Mouse (Mus musculus) forebrain, embryonic 14.5 days (tissue): ENCODE results near the gene Xlr5a. TPM values are rescaled to one million over a fixed set of nuclear protein-coding genes. Genes with fewer than 3 reads are reported as not detected.
"Not testable (repeated sequence)": the region's sequence is repeated elsewhere in the genome, so short reads cannot be mapped to it uniquely, and the experiment has no call there.

Experiments
- ATAC-seq: fragments of 200-750 bp; cut with Nextera tagmentation; 2 replicates; pipeline ENCODE4 v1.8.0; 2017; ENCODE audit warnings: mild to moderate bottlenecking, moderate library complexity
- DNase-seq: peaks from one replicate; pipeline ENCODE4 v3.0.0-alpha.2; 2015; ENCODE audit warnings: low spot score
- H3K27ac ChIP-seq: fragments of 300-500 bp; sonication (generic); 2 replicates; pipeline ENCODE4 v1.5.1; 2014; ENCODE audit warnings: low read depth, mild to moderate bottlenecking, control low read depth, low read length, moderate library complexity
- H3K27me3 ChIP-seq: fragments of 300-500 bp; sonication (generic); replicated peaks from 2 replicates; pipeline ENCODE4 v1.6.1; 2014; ENCODE audit warnings: low read length, control low read depth, mixed read lengths; ENCODE audit not compliant: control insufficient read depth, insufficient read depth
- H3K36me3 ChIP-seq: fragments of 300-500 bp; sonication (generic); 2 replicates; pipeline ENCODE4 v1.6.1; 2014; ENCODE audit warnings: low read length, control low read depth; ENCODE audit not compliant: control insufficient read depth, insufficient read depth
- H3K4me1 ChIP-seq: fragments of 300-500 bp; sonication (generic); 2 replicates; pipeline ENCODE4 v1.6.1; 2014; ENCODE audit warnings: antibody characterized with exemption, low read length, control low read depth; ENCODE audit not compliant: control insufficient read depth, insufficient read depth
- H3K4me2 ChIP-seq: fragments of 300-500 bp; sonication (generic); 2 replicates; pipeline ENCODE4 v1.6.1; 2014; ENCODE audit warnings: mild to moderate bottlenecking, control low read depth, low read length
- H3K4me3 ChIP-seq: fragments of 300-500 bp; sonication (generic); 2 replicates; pipeline ENCODE4 v1.5.1; 2014; ENCODE audit warnings: low read depth, low read length, control low read depth
- H3K9ac ChIP-seq: fragments of 300-500 bp; sonication (generic); 2 replicates; pipeline ENCODE4 v1.6.1; 2014; ENCODE audit warnings: mild to moderate bottlenecking, low read length, control low read depth, moderate library complexity
- H3K9me3 ChIP-seq: fragments of 300-500 bp; sonication (generic); replicated peaks from 2 replicates; pipeline ENCODE4 v1.6.1; 2016; ENCODE audit warnings: low read length, control low read depth, mixed read lengths; ENCODE audit not compliant: control insufficient read depth
- WGBS: fragments of 180-500 bp; shearing (Covaris S2); extraction: QIAGEN DNeasy Blood & Tissue Kit; methylation state at CpG from one replicate; pipeline ENCODE4 v1.1.7; 2014; 5-methylcytosine and 5-hydroxymethylcytosine counted together
- polyA plus RNA-seq: library from polyadenylated mRNA; unstranded; fragments of >200 nt; fragmentation: Nextera tagmentation; extraction: Ambion mirVana; gene quantifications from 2 replicates; pipeline ENCODE4 v1.2.1, GENCODE M21; 2014

The Xlr5a gene
- polyA plus RNA-seq, 1 experiment from 2014 or later, result not detected

DNA sequence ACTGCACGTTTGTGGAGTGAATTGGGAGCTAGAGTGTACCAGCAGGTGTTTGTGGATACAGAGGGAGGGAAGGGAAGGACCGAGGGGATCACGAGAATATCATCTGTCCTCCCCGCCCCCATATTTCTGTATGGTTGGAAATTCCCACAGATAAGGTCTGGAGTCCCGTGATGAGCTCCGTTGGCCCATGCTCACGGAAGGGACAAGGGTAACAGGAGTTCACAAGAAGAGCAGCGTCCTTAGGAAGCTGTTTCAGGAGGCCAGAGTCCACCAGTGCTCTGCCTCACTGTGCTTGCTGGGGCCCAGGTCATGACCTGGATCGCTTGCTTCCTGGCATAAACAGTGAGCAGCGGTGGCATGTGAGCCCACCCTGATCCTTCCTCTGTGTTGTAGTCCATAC is 3.0 kb upstream of the Xlr5a start:
- H3K9ac ChIP-seq, H3K4me1 ChIP-seq, H3K27me3 ChIP-seq, DNase-seq, ATAC-seq, H3K9me3 ChIP-seq, H3K4me2 ChIP-seq, H3K36me3 ChIP-seq, H3K27ac ChIP-seq, H3K4me3 ChIP-seq: not testable (repeated sequence)
- 89% methylated on average over 5 of the region's 10 CpGs for WGBS

DNA sequence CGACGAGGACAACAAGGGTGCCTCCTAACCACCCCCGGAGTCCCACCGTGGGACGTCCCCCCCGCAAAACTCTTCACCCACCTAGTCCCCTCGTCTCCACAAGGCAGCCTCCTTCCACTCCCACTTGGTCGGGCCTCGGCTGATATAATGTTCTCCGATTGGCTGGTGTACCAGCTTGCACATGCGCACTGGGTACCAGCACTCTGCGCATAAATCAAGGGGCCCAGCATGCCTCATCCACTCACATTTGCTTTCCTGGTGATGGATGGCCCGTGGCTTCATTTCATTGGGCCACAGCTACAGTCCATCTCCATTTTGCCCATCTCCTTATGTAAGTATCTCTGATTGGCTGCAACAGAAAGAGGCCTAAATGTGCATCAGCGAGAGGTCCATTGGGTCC is 27.5 kb downstream of the Xlr5a start, which contains the start of gene Xlr3c:
Xlr3c (minus strand) TSS at position 121 of the 400 bp plus-strand sequence.
- not testable (repeated sequence) for H3K4me1 ChIP-seq, H3K36me3 ChIP-seq, H3K27me3 ChIP-seq, H3K27ac ChIP-seq, DNase-seq, H3K4me3 ChIP-seq, H3K4me2 ChIP-seq, H3K9ac ChIP-seq, H3K9me3 ChIP-seq, ATAC-seq
- 89% methylated on average over 14 of the region's 14 CpGs for WGBS

DNA sequence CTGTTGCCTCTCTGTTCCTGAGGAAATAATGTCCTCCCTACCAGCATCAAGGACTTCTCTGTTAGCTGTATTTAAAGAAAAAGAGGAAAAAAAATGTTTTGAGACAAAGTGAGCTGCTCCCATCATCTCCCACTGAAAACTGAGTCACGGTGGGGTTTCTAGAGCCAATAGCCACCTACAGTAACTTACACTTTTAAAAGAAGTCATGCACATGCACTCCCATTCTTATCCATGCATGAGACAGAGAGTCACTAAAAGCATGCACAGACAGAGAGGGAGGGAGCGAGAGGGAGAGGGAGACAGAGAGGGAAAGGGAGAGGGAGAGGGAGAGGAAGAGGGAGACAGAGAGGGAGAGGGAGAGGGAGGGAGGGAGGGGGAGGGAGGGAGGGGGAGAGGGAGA is 30.3 kb downstream of the Xlr5a start:
- not testable (repeated sequence) for H3K4me3 ChIP-seq, ATAC-seq, H3K27ac ChIP-seq, DNase-seq, H3K4me1 ChIP-seq, H3K27me3 ChIP-seq, H3K4me2 ChIP-seq, H3K9me3 ChIP-seq, H3K36me3 ChIP-seq, H3K9ac ChIP-seq
- 90% methylated on average over 1 of the region's 2 CpGs for WGBS

DNA sequence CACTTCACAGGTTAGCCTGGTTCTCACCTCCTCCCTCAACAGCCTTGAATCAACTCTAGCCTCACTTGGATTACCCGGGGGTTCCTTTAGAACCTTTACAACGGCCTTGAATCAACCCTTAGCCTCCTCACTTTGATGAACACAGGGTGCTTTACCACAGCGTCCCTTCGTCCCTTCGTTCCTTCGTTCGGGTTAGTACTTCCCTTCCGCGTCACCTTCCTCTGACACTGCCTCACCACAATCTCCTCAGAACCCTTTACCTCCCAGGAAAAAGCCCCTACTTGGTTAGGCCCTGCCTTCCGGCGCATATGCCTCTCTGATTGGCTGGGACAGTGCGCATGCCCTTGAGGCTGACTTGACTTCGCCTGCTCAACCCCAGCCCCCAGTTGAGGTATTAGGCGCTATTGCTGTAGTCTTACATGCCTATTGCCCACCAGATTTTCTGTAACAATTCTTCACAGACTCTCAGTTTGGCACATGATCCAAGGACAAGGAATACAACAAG is 49.9 kb downstream of the Xlr5a start, which contains the start of gene Xlr4c:
Xlr4c (minus strand) TSS at position 310 of the 505 bp plus-strand sequence.
- H3K4me1 ChIP-seq, H3K4me3 ChIP-seq, H3K9me3 ChIP-seq, ATAC-seq, H3K4me2 ChIP-seq, H3K36me3 ChIP-seq, H3K27me3 ChIP-seq, DNase-seq, H3K27ac ChIP-seq, H3K9ac ChIP-seq: not testable (repeated sequence)
- 85% methylated on average over 13 of the region's 14 CpGs for WGBS

DNA sequence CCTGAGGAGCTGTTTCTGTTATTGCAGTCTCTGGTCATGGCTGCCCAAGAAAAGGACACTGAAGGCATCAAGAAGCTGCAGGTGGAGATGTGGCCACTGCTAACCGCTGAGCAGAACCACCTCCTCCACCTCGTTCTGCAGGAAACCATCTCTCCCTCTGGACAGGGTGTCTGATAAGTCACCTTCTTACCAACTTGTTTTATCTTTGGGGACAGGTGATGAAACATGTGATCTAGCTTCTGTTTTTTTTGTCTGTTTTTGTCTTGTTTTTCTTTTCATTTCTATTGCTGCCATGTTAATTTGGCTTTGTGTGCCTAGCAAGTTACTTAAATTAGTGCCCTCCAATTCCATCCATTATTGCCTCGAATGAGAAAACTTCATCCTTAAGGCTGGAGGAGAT is 63.5 kb downstream of the Xlr5a start:
- DNase-seq (no peak), ATAC-seq (no peak)
- 0 out of 2 replicates have a peak overlapping the region, but pooled peaks have one; percentile 94 for H3K27ac ChIP-seq
- no peaks in the 10 kb centered on the region for H3K36me3 ChIP-seq
- peak overlapping the region; percentile 62 for H3K4me2 ChIP-seq
- H3K27me3 ChIP-seq, result no peaks in the 10 kb centered on the region
- WGBS, result 34% methylated on average over 3 of the region's 3 CpGs
- H3K9me3 ChIP-seq, result no peaks in the 10 kb centered on the region
- H3K4me3 ChIP-seq, result peak overlapping the region; percentile 55
- peak overlapping the region; percentile 70 for H3K9ac ChIP-seq
- peaks cover 4% of the 10 kb centered on the region; the same call in 1 of the 2 replicates for H3K4me1 ChIP-seq

DNA sequence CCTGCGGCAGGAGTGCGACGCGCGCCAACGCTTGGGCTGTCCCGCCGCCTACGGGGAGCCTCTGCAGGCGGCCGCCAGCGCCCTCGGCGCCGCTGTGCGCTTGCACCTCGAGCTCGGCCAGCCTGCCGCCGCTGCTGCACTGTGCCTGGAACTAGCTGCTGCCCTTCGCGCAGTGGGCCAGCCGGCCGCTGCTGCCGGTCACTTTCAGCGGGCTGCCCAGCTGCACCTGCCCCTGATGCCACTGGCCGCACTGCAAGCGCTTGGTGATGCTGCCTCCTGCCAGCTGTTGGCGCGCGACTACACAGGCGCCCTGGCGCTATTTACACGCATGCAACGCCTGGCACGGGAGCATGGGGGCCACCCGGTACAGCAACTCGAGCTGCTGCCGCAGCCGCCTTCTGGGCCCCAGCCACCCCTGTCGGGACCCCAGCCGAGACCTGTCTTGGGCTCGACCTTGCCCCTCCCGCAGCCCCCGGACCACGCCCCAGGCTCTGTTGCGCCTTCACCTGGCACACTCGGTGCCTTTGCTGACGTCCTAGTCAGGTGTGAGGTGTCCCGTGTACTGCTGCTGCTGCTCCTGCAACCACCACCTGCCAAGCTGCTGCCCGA is 64.1 kb downstream of the Xlr5a start:
- H3K9ac ChIP-seq, result peak overlapping the region; percentile 70
- peak overlapping the region; percentile 62 for H3K4me2 ChIP-seq
- H3K9me3 ChIP-seq, result no peaks in the 10 kb centered on the region
- peaks cover 4% of the 10 kb centered on the region; the same call in 1 of the 2 replicates for H3K4me1 ChIP-seq
- DNase-seq, result peak; percentile 58
- no peaks in the 10 kb centered on the region for H3K36me3 ChIP-seq
- no peaks in the 10 kb centered on the region for H3K27me3 ChIP-seq
- WGBS, result 37% methylated on average over 49 of the region's 51 CpGs
- peak; percentile 60 for ATAC-seq
- peak overlapping the region; percentile 94 for H3K27ac ChIP-seq
- peak overlapping the region; percentile 55 for H3K4me3 ChIP-seq

DNA sequence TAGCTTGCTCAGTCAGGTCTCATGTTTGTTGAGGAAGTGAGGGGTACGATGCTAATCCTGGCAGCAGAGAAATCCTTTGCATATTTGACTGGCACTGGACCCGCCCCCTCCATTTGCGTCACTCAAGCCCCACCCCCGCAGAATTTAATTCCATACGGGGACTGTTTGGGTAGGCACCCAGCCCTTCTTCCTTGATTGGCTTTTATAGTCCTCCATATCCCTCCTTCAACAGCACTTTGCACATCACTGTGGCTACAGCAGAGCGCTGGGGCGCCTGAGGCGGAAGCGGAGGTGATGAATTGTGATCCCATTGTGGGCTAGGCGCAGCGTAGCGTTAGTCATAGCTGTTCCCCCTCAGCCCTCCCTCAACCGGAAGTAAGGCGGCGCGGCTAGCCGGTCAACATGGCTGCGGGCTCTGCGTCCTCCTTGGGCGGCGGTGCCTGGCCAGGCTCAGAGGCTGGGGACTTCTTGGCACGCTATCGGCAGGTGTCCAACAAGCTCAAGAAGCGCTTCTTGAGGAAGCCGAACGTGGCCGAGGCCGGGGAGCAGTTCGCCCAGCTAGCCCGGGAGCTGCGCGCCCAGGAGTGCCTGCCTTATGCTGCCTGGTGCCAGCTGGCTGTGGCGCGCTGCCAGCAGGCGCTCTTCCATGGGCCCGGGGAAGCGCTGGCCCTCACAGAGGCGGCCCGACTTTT is 64.7 kb downstream of the Xlr5a start, which contains the start of gene F8a:
F8a (plus strand) TSS at position 378 of the 692 bp plus-strand sequence.
- H3K9ac ChIP-seq, result peak within 1 kb of the TSS; percentile 70

DNA sequence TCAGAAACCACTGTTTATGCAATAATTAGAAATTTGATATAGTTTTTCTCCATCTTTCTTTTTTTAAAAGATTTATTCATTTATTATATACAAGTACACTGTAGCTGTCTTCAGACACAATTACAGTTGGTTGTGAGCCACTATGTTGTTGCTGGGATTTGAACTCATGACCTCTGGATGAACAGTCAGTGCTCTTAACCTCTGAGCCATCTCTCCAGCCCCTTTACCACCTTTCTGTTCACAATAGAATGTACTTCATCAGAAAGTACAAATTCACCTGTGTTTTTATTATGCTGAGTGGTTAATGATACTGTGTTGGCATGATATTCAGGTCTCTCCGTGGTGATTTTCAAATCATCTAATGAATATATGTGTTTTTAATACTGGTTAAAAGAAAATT is 67.4 kb downstream of the Xlr5a start:
- 65% methylated on average over 1 of the region's 1 CpGs for WGBS
- no peaks in the 10 kb centered on the region for H3K27me3 ChIP-seq
- no peak overlapping the region for H3K4me3 ChIP-seq
- no peaks in the 10 kb centered on the region for H3K36me3 ChIP-seq
- H3K9me3 ChIP-seq, result no peaks in the 10 kb centered on the region
- H3K9ac ChIP-seq, result no peak overlapping the region
- no peak overlapping the region for H3K27ac ChIP-seq
- DNase-seq (no peak), ATAC-seq (no peak)
- no peak overlapping the region for H3K4me2 ChIP-seq
- H3K4me1 ChIP-seq, result no peaks in the 10 kb centered on the region

More for the DNA sequence above, 64.7 kb downstream of the Xlr5a start, which contains the start of gene F8a:
- ATAC-seq, result peak; percentile 95
- Histone ChIP-seq H3K4me2 (peak within 1 kb of the TSS; percentile 62), H3K27me3 (no peaks in the 10 kb centered on the region), H3K27ac (peak within 1 kb of the TSS; percentile 94), H3K36me3 (no peaks in the 10 kb centered on the region), H3K4me1 (peaks cover 4% of the 10 kb centered on the region; the same call in 1 of the 2 replicates), H3K9me3 (no peaks in the 10 kb centered on the region), H3K4me3 (peak within 1 kb of the TSS; percentile 55)
- DNase-seq, result peak; percentile 87
- WGBS, result 39% methylated on average over 39 of the region's 39 CpGs
